Mouse (Mus musculus) MEL-GATA-1-ER (cell line): Measurements from ENCODE around the gene Olfr1177-ps.

Experiments used
- DNase-seq: peaks from one replicate; pipeline ENCODE4 v3.0.0-alpha.2; 2012; ENCODE audit warnings: low read depth; ENCODE audit errors: extremely low read depth

The Olfr1177-ps gene

GRCm38 (mm10) chr2:88346392-88346791, at the start of gene Olfr1177-ps:
Olfr1177-ps (minus strand) TSS chr2:88346492.
- no peak for DNase-seq

- DNase-seq, result no peak
These were observed 40.5 kb upstream of the Olfr1177-ps start, which contains the start of gene Olfr1178 for GRCm38 (mm10) chr2:88386762-88387161. Olfr1178 (plus strand) TSS chr2:88387062.

- DNase-seq, result peak; percentile 25
These were observed 10.0 kb upstream of the Olfr1177-ps start for GRCm38 (mm10) chr2:88356304-88356703.

- DNase-seq, result no peak
These were observed 9.9 kb downstream of the Olfr1177-ps start, which contains the start of gene Olfr1176 for GRCm38 (mm10) chr2:88336421-88336820. Olfr1176 (plus strand) TSS chr2:88336721.

GRCm38 (mm10) chr2:88327115-88327514, 19.2 kb downstream of the Olfr1177-ps start, which contains the start of gene Olfr1175-ps:
Olfr1175-ps (minus strand) TSS chr2:88327215.
- no peak for DNase-seq

GRCm38 (mm10) chr2:88315035-88315434, 31.3 kb downstream of the Olfr1177-ps start, which contains the start of gene Olfr1174-ps:
Olfr1174-ps (minus strand) TSS chr2:88315135.
- DNase-seq, result no peak
